Mouse (Mus musculus) megakaryocyte-erythroid progenitor cell, adult 5-6 weeks (primary cell): ENCODE measurements around the gene 1110012L19Rik. TPM values are rescaled to one million over a fixed set of nuclear protein-coding genes. Genes with fewer than 3 reads are reported as not detected.
A peak's percentile ranks its signal among the peaks of the same experiment; 100 is the strongest.
"Not testable (repeated sequence)": the region's sequence is repeated elsewhere in the genome, so short reads cannot be mapped to it uniquely, and the experiment has no call there.

Experiments
- ATAC-seq: replicated peaks from 2 replicates; pipeline ENCODE4 v1.8.0; 2016; ENCODE audit warnings: mild to moderate bottlenecking, inconsistent platforms; ENCODE audit not compliant: severe bottlenecking, poor library complexity, low FRiP score, low TSS enrichment
- total RNA-seq, 2 experiments: library from RNA; stranded (forward) in 1 of 2; stranded (reverse) in 1 of 2; fragments of 200-1000, 215-1000 nt in 1 of 2; fragments of >200 nt in 1 of 2; fragmentation: Nextera tagmentation in 1 of 2; gene quantifications; 2 replicates each; pipeline ENCODE4 v1.2.3; 2014 to 2017

The 1110012L19Rik gene
- 9.3 and 17.5 TPM in 2 replicates for total RNA-seq (2014; fragmentation: Nextera tagmentation)
- total RNA-seq (2017): 16.9 and 20.4 TPM in 2 replicates

DNA sequence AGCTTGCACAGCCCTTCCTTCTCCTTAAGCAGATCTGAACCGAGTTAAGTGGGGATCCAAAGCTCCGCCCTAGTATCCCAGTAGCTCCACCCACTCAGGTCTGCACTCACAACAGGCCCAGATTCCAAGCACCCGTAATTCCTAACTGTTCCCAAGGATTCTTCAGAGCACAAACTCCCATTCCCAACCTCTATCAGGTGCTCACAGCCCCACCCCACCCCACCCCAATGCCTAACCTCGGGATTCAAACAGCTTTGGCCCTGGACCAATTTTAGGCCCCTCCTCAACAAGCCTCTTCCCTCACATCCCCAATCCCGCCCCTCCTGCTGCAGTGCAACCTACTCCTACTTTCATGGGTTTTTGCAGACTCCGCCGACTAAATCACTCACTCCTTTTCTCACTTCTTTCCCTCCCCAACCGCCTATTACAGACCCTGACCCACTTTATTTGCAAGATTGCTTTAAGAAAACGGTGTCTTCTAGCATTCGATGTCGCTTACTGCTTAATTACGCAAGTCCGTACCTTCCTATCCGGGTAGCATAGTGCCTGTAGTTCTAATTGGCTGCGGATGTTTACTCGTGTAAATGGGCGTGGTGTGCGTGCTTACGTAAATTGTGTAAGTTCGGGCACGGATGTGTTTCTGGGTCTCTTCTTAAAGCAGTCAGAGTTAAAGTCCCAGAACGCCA, at the start of gene 1110012L19Rik:
Gene 1110012L19Rik, plus strand, starts transcription at position 602 of the 686 bp plus-strand sequence.
- ATAC-seq: peak; percentile 99

- no peak for ATAC-seq
Measured at GRCm38 (mm10) chrX:70362985-70363384, 22.7 kb upstream of the 1110012L19Rik start.

DNA sequence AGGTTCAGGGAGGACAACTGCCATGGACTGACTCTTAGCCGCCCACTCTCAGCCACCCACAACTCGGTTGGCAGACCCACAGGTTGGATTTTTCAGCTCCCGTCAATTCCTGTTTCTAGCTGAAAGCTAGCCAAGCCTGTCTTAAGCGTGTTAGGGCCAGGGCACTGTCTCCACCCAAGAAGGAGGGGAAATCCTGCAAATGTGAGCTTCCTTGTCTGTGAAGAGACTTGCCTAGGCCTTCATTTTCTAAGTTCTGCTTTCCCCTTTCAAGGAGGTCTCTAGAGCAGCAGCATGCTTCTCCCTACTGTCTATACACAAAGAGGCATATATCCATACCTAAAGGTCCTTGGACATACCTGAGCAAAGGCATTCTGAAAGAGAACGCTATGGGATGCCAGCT, 22.2 kb upstream of the 1110012L19Rik start:
- ATAC-seq: no peak

- ATAC-seq: no peak
Measured at GRCm38 (mm10) chrX:70364202-70364601, 21.5 kb upstream of the 1110012L19Rik start.

GRCm38 (mm10) chrX:70364661-70365613, 20.7 kb upstream of the 1110012L19Rik start, which contains the start of gene Ids:
TSS of gene Ids (minus strand) at chrX:70365084.
- peak; percentile 99 for ATAC-seq

- ATAC-seq: peak; percentile 64; the same call in 1 of the 2 replicates
Measured at GRCm38 (mm10) chrX:70369758-70370157, 15.9 kb upstream of the 1110012L19Rik start.

DNA sequence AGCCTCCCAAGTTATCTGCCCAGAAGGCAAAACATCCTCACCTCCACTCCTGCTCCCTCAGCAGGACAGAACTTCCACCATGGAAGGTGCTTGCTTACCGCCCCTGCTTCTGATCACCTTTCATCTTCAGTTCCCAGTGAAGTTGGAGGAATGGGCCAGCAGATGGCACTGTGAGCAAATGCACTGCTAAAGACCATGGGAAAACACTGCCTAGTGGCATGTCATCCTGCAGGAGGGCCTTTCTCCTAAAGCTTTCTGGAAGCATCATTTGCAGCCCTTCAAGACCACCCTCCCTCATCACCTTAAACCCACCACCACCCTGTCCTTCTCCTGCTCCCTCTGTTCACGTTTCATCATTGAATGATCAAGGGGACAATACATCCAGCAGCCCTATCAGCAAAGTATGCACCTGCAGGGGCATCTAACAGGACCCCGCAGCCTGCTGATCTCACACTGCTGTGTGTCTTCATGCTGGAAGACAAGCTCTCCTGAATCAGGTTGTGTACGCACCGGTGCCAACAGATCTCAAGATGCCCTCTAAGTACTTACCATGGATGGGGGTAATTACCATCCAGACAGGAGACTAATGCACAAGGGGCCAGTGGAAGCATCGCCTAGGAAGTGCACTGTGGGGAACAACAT, 11.1 kb upstream of the 1110012L19Rik start:
- peak; percentile 84 for ATAC-seq

DNA sequence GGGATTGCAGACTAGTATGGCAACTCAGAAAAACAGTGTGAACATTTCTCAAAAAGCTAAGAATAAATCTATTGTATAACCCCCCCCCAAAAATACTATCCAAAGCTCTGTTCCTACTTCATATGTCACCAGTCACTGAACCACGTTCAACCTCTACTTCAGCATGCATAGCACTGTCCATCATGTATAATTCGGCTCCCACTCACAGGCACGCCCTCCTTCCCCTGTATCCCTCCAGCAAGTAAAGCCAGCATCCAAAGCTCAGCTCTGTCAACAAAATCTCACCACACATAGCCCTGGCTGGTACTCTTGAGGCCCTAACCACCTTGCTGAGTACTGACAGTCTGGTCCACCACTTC, 781 bp upstream of the 1110012L19Rik start:
- ATAC-seq: no peak

- peak; percentile 49 for ATAC-seq
Measured at GRCm38 (mm10) chrX:70385962-70386351, 280 bp downstream of the 1110012L19Rik start.

DNA sequence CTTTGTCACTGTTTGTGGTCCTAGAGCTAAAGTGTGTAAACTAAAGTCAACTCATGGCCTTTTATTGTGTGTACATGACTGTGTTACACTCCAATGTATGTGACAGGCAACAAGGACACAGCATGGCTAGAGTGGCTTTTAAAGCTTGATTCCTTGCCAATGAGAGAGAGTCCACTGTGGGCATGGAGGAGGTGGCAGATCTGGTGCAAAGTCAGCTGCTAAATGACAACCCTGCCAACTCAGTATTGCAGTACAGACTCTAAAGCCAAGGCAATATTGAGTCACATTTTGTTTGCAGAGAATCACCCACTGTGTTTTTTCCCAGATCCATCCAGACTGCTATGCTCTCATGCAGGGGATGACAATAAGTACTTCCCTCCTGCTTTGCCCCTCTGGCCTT, 7.0 kb downstream of the 1110012L19Rik start:
- ATAC-seq: not testable (repeated sequence)

GRCm38 (mm10) chrX:70425473-70425872, 39.8 kb downstream of the 1110012L19Rik start:
- ATAC-seq: not testable (repeated sequence)

Other genes with a start within 250 kb of the 1110012L19Rik start
- gene Ids, start 20.8 kb upstream of the 1110012L19Rik start, total RNA-seq (2014; fragmentation: Nextera tagmentation): 10.6 and 16.9 TPM in 2 replicates
- gene Ids, start 20.8 kb upstream of the 1110012L19Rik start, total RNA-seq (2017): 4.3 and 6.5 TPM in 2 replicates
- gene Tmem185a, start 91.3 kb downstream of the 1110012L19Rik start, total RNA-seq (2014; fragmentation: Nextera tagmentation): 14.2 and 17.9 TPM in 2 replicates
- 4.3 and 7.5 TPM in 2 replicates for gene Tmem185a, start 91.3 kb downstream of the 1110012L19Rik start, total RNA-seq (2017)